Mouse (Mus musculus): ENCODE data around the gene Ttc23. TPM values are rescaled to one million over a fixed set of nuclear protein-coding genes. Genes with fewer than 3 reads are reported as not detected.
A peak's percentile ranks its signal among the peaks of the same experiment; 100 is the strongest.

Gene Ttc23
- polyA plus RNA-seq, 1 experiment from 2014 or later, result 5.2 TPM

- H3K4me2 ChIP-seq, result peak overlapping the region; percentile 83
- peaks cover 22% of the 10 kb centered on the region for H3K4me1 ChIP-seq (replicated peaks)
- H3K36me3 ChIP-seq (replicated peaks), result 0 out of 2 replicates have a peak, but pooled peaks cover 4% of the 10 kb centered on the region
- under 1% methylated on average over 15 of the region's 15 CpGs for WGBS (ENCODE audit: insufficient replicate concordance)
- H3K27ac ChIP-seq (replicated peaks), result peak overlapping the region; percentile 76
- peak overlapping the region; percentile 79 for H3K9ac ChIP-seq
- peak overlapping the region; percentile 81 for H3K4me3 ChIP-seq (replicated peaks)
- H3K9me3 ChIP-seq (replicated peaks), result no peaks in the 10 kb centered on the region
- peak; percentile 11 for ATAC-seq (ENCODE audit: insufficient read depth)
- H3K27me3 ChIP-seq, result no peaks in the 10 kb centered on the region
Measured at GRCm38 (mm10) chr7:67645681-67646014, 1.6 kb upstream of the Ttc23 start.

GRCm38 (mm10) chr7:67646131-67646530 is 1.1 kb upstream of the Ttc23 start:
- Histone ChIP-seq H3K9ac (peak overlapping the region; percentile 79), H3K27ac (replicated peaks) (peak overlapping the region; percentile 76), H3K4me2 (peak overlapping the region; percentile 83), H3K36me3 (replicated peaks) (no peaks in the 10 kb centered on the region), H3K4me1 (replicated peaks) (peaks cover 22% of the 10 kb centered on the region), H3K9me3 (replicated peaks) (no peaks in the 10 kb centered on the region), H3K4me3 (replicated peaks) (peak overlapping the region; percentile 81), H3K27me3 (no peaks in the 10 kb centered on the region)
- ATAC-seq (ENCODE audit: insufficient read depth), result no peak
- WGBS (ENCODE audit: insufficient replicate concordance), result 13% methylated on average over 6 of the region's 6 CpGs

DNA sequence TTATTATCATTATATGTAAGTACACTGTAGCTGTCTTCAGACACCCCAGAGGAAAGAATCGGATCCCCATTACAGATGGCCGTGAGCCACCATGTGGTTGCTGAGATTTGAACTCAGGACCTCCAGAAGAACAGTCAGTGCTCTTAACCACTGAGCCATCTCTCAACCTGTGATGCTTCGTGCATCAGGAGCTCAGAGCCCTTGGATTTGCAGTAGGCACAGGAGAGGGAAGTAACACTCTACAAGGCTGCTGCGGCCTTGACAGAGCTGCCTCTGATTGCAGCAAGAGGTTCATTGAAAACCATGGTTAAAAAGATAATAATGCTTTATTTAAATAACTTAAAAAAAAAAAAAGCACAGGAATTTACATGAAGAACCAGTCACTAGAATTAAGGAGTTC is 1.2 kb downstream of the Ttc23 start:
- WGBS (ENCODE audit: insufficient replicate concordance), result 66% methylated on average over 4 of the region's 4 CpGs
- Histone ChIP-seq H3K4me3 (replicated peaks) (no peak overlapping the region), H3K27me3 (no peaks in the 10 kb centered on the region), H3K36me3 (replicated peaks) (no peaks in the 10 kb centered on the region), H3K27ac (replicated peaks) (no peak overlapping the region), H3K9ac (no peak overlapping the region), H3K9me3 (replicated peaks) (no peaks in the 10 kb centered on the region), H3K4me2 (no peak overlapping the region), H3K4me1 (replicated peaks) (peaks cover 22% of the 10 kb centered on the region)
- ATAC-seq (ENCODE audit: insufficient read depth), result no peak

GRCm38 (mm10) chr7:67652211-67652610 is 5.0 kb downstream of the Ttc23 start:
- no peaks in the 10 kb centered on the region for H3K27me3 ChIP-seq
- no peak overlapping the region for H3K4me3 ChIP-seq (replicated peaks)
- ATAC-seq (ENCODE audit: insufficient read depth), result no peak
- WGBS (ENCODE audit: insufficient replicate concordance), result 63% methylated on average over 5 of the region's 5 CpGs
- no peaks in the 10 kb centered on the region for H3K9me3 ChIP-seq (replicated peaks)
- H3K4me2 ChIP-seq, result no peak overlapping the region
- H3K27ac ChIP-seq (replicated peaks), result no peak overlapping the region
- no peak overlapping the region for H3K9ac ChIP-seq
- no peaks in the 10 kb centered on the region for H3K36me3 ChIP-seq (replicated peaks)
- H3K4me1 ChIP-seq (replicated peaks), result 0 out of 2 replicates have a peak, but pooled peaks cover 3% of the 10 kb centered on the region

DNA sequence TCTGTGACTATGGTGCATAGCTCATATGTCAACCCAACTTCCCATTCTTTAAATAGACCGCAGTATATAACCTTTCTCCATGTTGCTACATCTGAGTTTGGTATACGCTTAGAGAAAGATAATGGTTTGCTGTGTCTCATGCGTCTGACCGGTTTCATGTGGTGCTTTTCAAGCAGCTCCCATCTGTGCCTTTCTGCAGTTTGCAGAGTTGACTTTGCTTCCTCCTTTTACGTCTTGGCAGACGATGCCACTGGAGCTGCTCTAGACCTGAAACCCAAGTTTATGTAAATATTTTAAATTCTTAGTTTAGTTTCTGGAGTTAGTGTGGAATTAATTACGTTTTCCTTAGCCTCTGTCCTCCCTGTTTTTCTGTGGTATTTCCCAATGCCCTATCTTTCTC is 7.5 kb downstream of the Ttc23 start:
- Histone ChIP-seq H3K4me2 (no peak overlapping the region), H3K4me3 (replicated peaks) (no peak overlapping the region), H3K27ac (replicated peaks) (no peak overlapping the region), H3K9ac (no peak overlapping the region), H3K36me3 (replicated peaks) (no peaks in the 10 kb centered on the region), H3K27me3 (no peaks in the 10 kb centered on the region), H3K4me1 (replicated peaks) (no peaks in the 10 kb centered on the region), H3K9me3 (replicated peaks) (no peaks in the 10 kb centered on the region)
- ATAC-seq (ENCODE audit: insufficient read depth), result no peak
- WGBS (ENCODE audit: insufficient replicate concordance), result 63% methylated on average over 7 of the region's 7 CpGs

GRCm38 (mm10) chr7:67655186-67655585 is 8.0 kb downstream of the Ttc23 start:
- Histone ChIP-seq H3K4me1 (replicated peaks) (no peaks in the 10 kb centered on the region), H3K27me3 (no peaks in the 10 kb centered on the region), H3K27ac (replicated peaks) (no peak overlapping the region), H3K9ac (no peak overlapping the region), H3K9me3 (replicated peaks) (no peaks in the 10 kb centered on the region), H3K4me3 (replicated peaks) (no peak overlapping the region), H3K36me3 (replicated peaks) (no peaks in the 10 kb centered on the region), H3K4me2 (0 out of 2 replicates have a peak overlapping the region, but pooled peaks have one; percentile 11)
- 51% methylated on average over 1 of the region's 1 CpGs for WGBS (ENCODE audit: insufficient replicate concordance)
- no peak for ATAC-seq (ENCODE audit: insufficient read depth)

DNA sequence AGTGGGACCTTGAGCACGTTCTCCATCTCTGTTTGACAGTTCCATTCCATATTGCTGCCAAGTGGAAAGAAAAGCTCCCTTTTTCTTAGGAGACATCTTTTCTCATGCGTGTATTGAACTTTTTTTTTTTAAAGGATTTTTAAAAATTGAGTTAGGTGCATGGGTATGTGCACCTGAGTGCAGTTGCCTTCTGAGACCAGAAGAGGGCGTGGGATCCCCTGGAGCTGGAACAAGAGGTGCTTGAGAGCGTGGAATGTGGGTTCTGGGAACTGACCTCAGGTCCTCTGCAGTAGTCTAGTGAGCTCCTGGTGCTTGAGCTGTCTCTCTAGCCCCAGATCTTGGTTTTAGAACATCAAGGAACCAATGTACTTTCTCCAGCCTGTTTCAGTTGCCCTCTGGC is 10.9 kb downstream of the Ttc23 start:
- WGBS (ENCODE audit: insufficient replicate concordance), result 71% methylated on average over 4 of the region's 4 CpGs
- ATAC-seq (ENCODE audit: insufficient read depth), result no peak

GRCm38 (mm10) chr7:67662424-67662823 is 15.2 kb downstream of the Ttc23 start:
- H3K4me2 ChIP-seq, result no peak overlapping the region
- no peak overlapping the region for H3K27ac ChIP-seq (replicated peaks)
- 59% methylated on average over 5 of the region's 5 CpGs for WGBS (ENCODE audit: insufficient replicate concordance)
- H3K9ac ChIP-seq, result no peak overlapping the region
- peak; percentile 70 for ATAC-seq (ENCODE audit: insufficient read depth)
- no peaks in the 10 kb centered on the region for H3K36me3 ChIP-seq (replicated peaks)
- H3K9me3 ChIP-seq (replicated peaks), result no peaks in the 10 kb centered on the region
- no peaks in the 10 kb centered on the region for H3K27me3 ChIP-seq
- H3K4me1 ChIP-seq (replicated peaks), result no peaks in the 10 kb centered on the region
- no peak overlapping the region for H3K4me3 ChIP-seq (replicated peaks)

More for the DNA sequence above, 10.9 kb downstream of the Ttc23 start:
- Histone ChIP-seq H3K4me2 (no peak overlapping the region), H3K4me3 (replicated peaks) (no peak overlapping the region), H3K4me1 (replicated peaks) (no peaks in the 10 kb centered on the region), H3K36me3 (replicated peaks) (no peaks in the 10 kb centered on the region), H3K27me3 (no peaks in the 10 kb centered on the region), H3K27ac (replicated peaks) (no peak overlapping the region), H3K9ac (no peak overlapping the region), H3K9me3 (replicated peaks) (no peaks in the 10 kb centered on the region)

DNA sequence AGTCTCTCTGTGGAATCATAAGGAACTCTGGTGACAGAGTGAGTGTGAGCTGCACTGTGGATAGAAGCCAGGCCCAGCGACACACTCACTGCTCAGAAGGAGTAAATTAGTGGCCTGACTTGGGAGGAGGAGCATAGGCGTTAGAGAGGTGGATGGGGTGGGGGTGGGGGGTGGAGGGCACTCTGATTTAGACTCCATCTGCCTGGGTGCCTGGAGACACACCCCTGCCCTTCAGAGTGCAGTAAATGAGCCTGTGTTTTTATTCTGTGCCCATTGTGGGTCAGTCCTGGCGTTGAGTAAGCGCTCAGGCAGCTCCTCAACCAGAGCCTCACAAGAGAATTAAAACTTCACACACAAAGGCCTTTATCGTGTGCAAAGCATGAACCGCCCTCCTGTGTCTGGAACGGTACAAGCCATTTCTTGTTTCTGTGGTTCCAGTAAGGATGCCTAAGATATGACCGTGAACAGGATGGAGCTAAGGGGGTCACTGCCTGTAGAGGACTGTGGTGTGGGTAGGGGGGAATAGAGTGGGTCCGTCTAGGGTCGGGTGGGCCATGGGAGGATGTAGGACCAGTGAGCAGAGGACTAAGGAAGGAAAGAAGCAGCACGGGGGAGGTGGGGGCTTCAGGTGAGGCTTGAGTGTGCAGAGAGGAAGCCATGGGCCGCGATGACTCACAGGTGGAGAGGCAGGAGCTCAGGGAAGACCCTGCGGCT is 16.9 kb downstream of the Ttc23 start:
- Histone ChIP-seq H3K9ac (no peak overlapping the region), H3K4me2 (no peak overlapping the region), H3K4me1 (replicated peaks) (no peaks in the 10 kb centered on the region), H3K27ac (replicated peaks) (no peak overlapping the region), H3K36me3 (replicated peaks) (no peaks in the 10 kb centered on the region), H3K27me3 (no peaks in the 10 kb centered on the region), H3K9me3 (replicated peaks) (no peaks in the 10 kb centered on the region), H3K4me3 (replicated peaks) (no peak overlapping the region)
- no peak for ATAC-seq (ENCODE audit: insufficient read depth)
- 69% methylated on average over 14 of the region's 14 CpGs for WGBS (ENCODE audit: insufficient replicate concordance)

- H3K27me3 ChIP-seq, result no peaks in the 10 kb centered on the region
- H3K4me3 ChIP-seq (replicated peaks), result no peak overlapping the region
- no peak overlapping the region for H3K9ac ChIP-seq
- no peak overlapping the region for H3K27ac ChIP-seq (replicated peaks)
- no peak overlapping the region for H3K4me2 ChIP-seq
- no peaks in the 10 kb centered on the region for H3K9me3 ChIP-seq (replicated peaks)
- no peak for ATAC-seq (ENCODE audit: insufficient read depth)
- WGBS (ENCODE audit: insufficient replicate concordance), result 60% methylated on average over 1 of the region's 1 CpGs
- no peaks in the 10 kb centered on the region for H3K4me1 ChIP-seq (replicated peaks)
- H3K36me3 ChIP-seq (replicated peaks), result no peaks in the 10 kb centered on the region
Measured at GRCm38 (mm10) chr7:67670965-67671364, 23.8 kb downstream of the Ttc23 start.

DNA sequence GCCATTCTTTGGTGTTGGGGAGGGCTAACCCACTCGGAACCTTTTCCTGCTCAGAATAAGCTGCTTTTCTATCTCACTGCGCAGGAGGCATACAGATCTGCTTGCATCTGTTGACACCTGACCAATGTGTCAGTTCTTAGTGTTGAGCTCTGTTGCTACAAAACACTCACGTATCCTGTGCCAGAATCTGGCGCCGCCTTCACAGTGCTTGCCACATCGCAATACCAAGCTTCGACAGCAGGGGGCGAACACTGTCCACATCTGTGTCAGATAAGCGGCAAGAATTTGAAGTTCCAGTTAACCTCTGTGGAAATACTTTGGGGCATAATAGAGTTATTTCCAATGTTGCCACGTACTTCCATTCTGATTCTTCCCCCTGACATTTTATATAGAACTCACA is 25.4 kb downstream of the Ttc23 start:
- no peak overlapping the region for H3K9ac ChIP-seq
- ATAC-seq (ENCODE audit: insufficient read depth), result no peak
- H3K4me1 ChIP-seq (replicated peaks), result no peaks in the 10 kb centered on the region
- H3K36me3 ChIP-seq (replicated peaks), result no peaks in the 10 kb centered on the region
- no peak overlapping the region for H3K4me2 ChIP-seq
- 7% methylated on average over 10 of the region's 10 CpGs for WGBS (ENCODE audit: insufficient replicate concordance)
- H3K9me3 ChIP-seq (replicated peaks), result no peaks in the 10 kb centered on the region
- H3K27ac ChIP-seq (replicated peaks), result no peak overlapping the region
- no peaks in the 10 kb centered on the region for H3K27me3 ChIP-seq
- H3K4me3 ChIP-seq (replicated peaks), result no peak overlapping the region

DNA sequence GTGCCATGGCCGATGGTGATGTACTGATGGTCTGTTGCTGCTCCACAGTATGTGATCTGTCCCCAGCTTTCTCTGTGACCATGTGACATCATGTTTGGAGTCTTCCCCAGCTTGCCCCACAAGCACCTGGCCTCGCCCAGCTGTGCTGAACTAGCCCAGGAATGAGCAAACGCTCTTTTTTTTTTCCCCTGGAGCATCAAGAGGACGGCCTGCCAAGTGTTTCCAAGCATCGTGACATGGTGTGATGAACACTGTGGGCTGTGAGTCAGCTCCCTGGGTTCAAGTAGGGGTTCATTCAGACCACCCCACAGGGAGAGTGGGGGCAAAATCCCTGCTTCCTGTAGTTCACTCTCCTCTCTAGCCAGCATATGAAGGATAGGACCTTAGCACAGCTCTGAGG is 26.4 kb downstream of the Ttc23 start:
- WGBS (ENCODE audit: insufficient replicate concordance), result 63% methylated on average over 5 of the region's 5 CpGs
- Histone ChIP-seq H3K9ac (no peak overlapping the region), H3K4me3 (replicated peaks) (no peak overlapping the region), H3K36me3 (replicated peaks) (no peaks in the 10 kb centered on the region), H3K4me2 (no peak overlapping the region), H3K4me1 (replicated peaks) (no peaks in the 10 kb centered on the region), H3K27ac (replicated peaks) (no peak overlapping the region), H3K27me3 (no peaks in the 10 kb centered on the region), H3K9me3 (replicated peaks) (no peaks in the 10 kb centered on the region)
- no peak for ATAC-seq (ENCODE audit: insufficient read depth)
